Mouse (Mus musculus) MEL (cell line): ENCODE data around the gene Zmiz1. TPM values are rescaled to one million over a fixed set of nuclear protein-coding genes. Genes with fewer than 3 reads are reported as not detected.

Experiments
- DNase-seq: peaks from one replicate; pipeline ENCODE4 v3.0.0; 2011; ENCODE audit warnings: low read depth, low spot score
- H3K27ac ChIP-seq: 2 replicates; pipeline ENCODE4 v1.5.1; 2012; ENCODE audit warnings: low read depth, mild to moderate bottlenecking, control low read depth, low read length, moderate library complexity; ENCODE audit not compliant: control insufficient read depth
- H3K27me3 ChIP-seq, 2 experiments: fragments of 150-350 bp in 1 of 2; sonication (generic) in 1 of 2; 2 replicates each; pipeline ENCODE4 v1.6.1; 2012; ENCODE audit warnings: low read length in 2 of 2, mild to moderate bottlenecking in 2 of 2, improper control_type of control experiment in 1 of 2, moderate library complexity in 1 of 2; ENCODE audit not compliant: insufficient read depth in 2 of 2, control insufficient read depth in 1 of 2
- H3K36me3 ChIP-seq, 2 experiments: 2 replicates each; pipeline ENCODE4 v1.6.1; 2012 to 2014; ENCODE audit warnings: low read length in 2 of 2, improper control_type of control experiment in 1 of 2, inconsistent platforms in 1 of 2, mild to moderate bottlenecking in 1 of 2; ENCODE audit not compliant: insufficient read depth in 2 of 2, control insufficient read depth in 1 of 2
- H3K4me1 ChIP-seq, 2 experiments: fragments of 150-350 bp in 1 of 2; sonication (generic) in 1 of 2; 2 replicates each; pipeline ENCODE4 v1.6.1; 2012; ENCODE audit warnings: low read length in 2 of 2, improper control_type of control experiment in 1 of 2, mild to moderate bottlenecking in 1 of 2; ENCODE audit not compliant: insufficient read depth in 2 of 2, control insufficient read depth in 1 of 2
- H3K4me3 ChIP-seq, 2 experiments: fragments of 150-350 bp in 1 of 2; sonication (generic) in 1 of 2; 2 replicates each; pipeline ENCODE4 v1.5.1; 2012; ENCODE audit warnings: low read depth in 2 of 2, low read length in 2 of 2, mild to moderate bottlenecking in 2 of 2, moderate library complexity in 2 of 2, control low read depth in 1 of 2, improper control_type of control experiment in 1 of 2; ENCODE audit not compliant: control insufficient read depth in 1 of 2, insufficient read depth in 1 of 2
- H3K79me2 ChIP-seq: 2 replicates; pipeline ENCODE4 v1.6.1; 2012; ENCODE audit warnings: mild to moderate bottlenecking, low read length, moderate library complexity; ENCODE audit not compliant: control insufficient read depth, poor library complexity, insufficient read depth
- H3K9ac ChIP-seq: 2 replicates; pipeline ENCODE4 v1.6.1; 2012; ENCODE audit warnings: low read depth, mild to moderate bottlenecking, control low read depth, low read length, moderate library complexity; ENCODE audit not compliant: control insufficient read depth, poor library complexity, severe bottlenecking
- H3K9me3 ChIP-seq: fragments of 150-350 bp; sonication (generic); replicated peaks from 2 replicates; pipeline ENCODE4 v1.6.1; 2012; ENCODE audit warnings: mild to moderate bottlenecking, low read length, improper control_type of control experiment, moderate library complexity; ENCODE audit not compliant: insufficient read depth
- BHLHE40 ChIP-seq: IDR thresholded peaks from 2 replicates; pipeline ENCODE4 v1.6.1; 2012; ENCODE audit warnings: low read depth, mild to moderate bottlenecking, inconsistent platforms, low read length, improper control_type of control experiment, borderline replicate concordance
- CHD1 ChIP-seq: IDR thresholded peaks from 2 replicates; pipeline ENCODE4 v1.6.1; 2012; ENCODE audit warnings: low read depth, mild to moderate bottlenecking, inconsistent platforms, low read length, improper control_type of control experiment
- CHD2 ChIP-seq: IDR thresholded peaks from 2 replicates; pipeline ENCODE4 v1.6.1; 2011; ENCODE audit warnings: low read length, improper control_type of control experiment
- EP300 ChIP-seq, 2 experiments: IDR thresholded peaks; 2 replicates each; pipeline ENCODE4 v1.6.1; 2011; ENCODE audit warnings: improper control_type of control experiment in 2 of 2, low read length in 2 of 2, low read depth in 1 of 2, mild to moderate bottlenecking in 1 of 2
- GATA1 ChIP-seq: IDR thresholded peaks from 2 replicates; pipeline ENCODE4 v1.6.1; 2011; ENCODE audit warnings: low read depth, low read length, improper control_type of control experiment
- HCFC1 ChIP-seq: IDR thresholded peaks from 2 replicates; pipeline ENCODE4 v1.6.1; 2012; ENCODE audit warnings: low read depth, mild to moderate bottlenecking, inconsistent platforms, low read length, improper control_type of control experiment, moderate library complexity
- JUND ChIP-seq: IDR thresholded peaks from 2 replicates; pipeline ENCODE4 v1.6.1; 2011; ENCODE audit warnings: low read depth, mild to moderate bottlenecking, improper control_type of control experiment, low read length
- MEF2A ChIP-seq: IDR thresholded peaks from 2 replicates; pipeline ENCODE4 v1.6.1; 2014; ENCODE audit warnings: low read depth, mild to moderate bottlenecking, inconsistent platforms, low read length, improper control_type of control experiment; ENCODE audit not compliant: poor library complexity, insufficient replicate concordance, severe bottlenecking; ENCODE audit errors: extremely low read depth
- MXI1 ChIP-seq: IDR thresholded peaks from 2 replicates; pipeline ENCODE4 v1.6.1; 2011; ENCODE audit warnings: mild to moderate bottlenecking, low read depth, low read length, improper control_type of control experiment
- RAD21 ChIP-seq: IDR thresholded peaks from 2 replicates; pipeline ENCODE4 v1.6.1; 2011; ENCODE audit warnings: mild to moderate bottlenecking, low read depth, low read length, improper control_type of control experiment
- RCOR1 ChIP-seq: IDR thresholded peaks from 2 replicates; pipeline ENCODE4 v1.6.1; 2012; ENCODE audit warnings: low read depth, mild to moderate bottlenecking, inconsistent platforms, low read length, improper control_type of control experiment
- SIN3A ChIP-seq: IDR thresholded peaks from 2 replicates; pipeline ENCODE4 v1.6.1; 2012; ENCODE audit warnings: low read length, improper control_type of control experiment, inconsistent platforms
- TCF12 ChIP-seq: IDR thresholded peaks from 2 replicates; pipeline ENCODE4 v1.6.1; 2014; ENCODE audit warnings: low read depth, mild to moderate bottlenecking, inconsistent platforms, low read length, improper control_type of control experiment, moderate library complexity
- UBTF ChIP-seq: IDR thresholded peaks from 2 replicates; pipeline ENCODE4 v1.6.1; 2012; ENCODE audit warnings: low read depth, mild to moderate bottlenecking, inconsistent platforms, low read length, improper control_type of control experiment, moderate library complexity, borderline replicate concordance; ENCODE audit not compliant: insufficient read depth
- USF1 ChIP-seq: IDR thresholded peaks from 2 replicates; pipeline ENCODE4 v1.6.1; 2014; ENCODE audit warnings: low read depth, mild to moderate bottlenecking, inconsistent platforms, low read length, improper control_type of control experiment, moderate library complexity
- ZNF384 ChIP-seq: IDR thresholded peaks from 2 replicates; pipeline ENCODE4 v1.6.1; 2012; ENCODE audit warnings: low read depth, mild to moderate bottlenecking, inconsistent platforms, low read length, improper control_type of control experiment
- polyA plus RNA-seq, 2 experiments: library from polyadenylated mRNA; stranded (reverse) in 1 of 2; unstranded in 1 of 2; fragments of >175 nt in 1 of 2; fragments of >200 nt in 1 of 2; gene quantifications; 2 replicates each; pipeline versions ENCODE4 v1.2.1 to v1.2.4; 2012; ENCODE audit warnings: low replicate concordance in 2 of 2, low read depth in 1 of 2; ENCODE audit not compliant: insufficient read length in 2 of 2, insufficient read depth in 1 of 2, missing spikeins in 1 of 2
- total RNA-seq: library from RNA; depleted of rRNA; stranded (reverse); fragments of 300-350 nt; gene quantifications from 2 replicates; pipeline ENCODE4 v1.2.3, GENCODE M21; 2012

The Zmiz1 gene
- total and polyA plus RNA-seq, 3 experiments = 2.7 to 19.9 TPM; not detected in 1

DNA sequence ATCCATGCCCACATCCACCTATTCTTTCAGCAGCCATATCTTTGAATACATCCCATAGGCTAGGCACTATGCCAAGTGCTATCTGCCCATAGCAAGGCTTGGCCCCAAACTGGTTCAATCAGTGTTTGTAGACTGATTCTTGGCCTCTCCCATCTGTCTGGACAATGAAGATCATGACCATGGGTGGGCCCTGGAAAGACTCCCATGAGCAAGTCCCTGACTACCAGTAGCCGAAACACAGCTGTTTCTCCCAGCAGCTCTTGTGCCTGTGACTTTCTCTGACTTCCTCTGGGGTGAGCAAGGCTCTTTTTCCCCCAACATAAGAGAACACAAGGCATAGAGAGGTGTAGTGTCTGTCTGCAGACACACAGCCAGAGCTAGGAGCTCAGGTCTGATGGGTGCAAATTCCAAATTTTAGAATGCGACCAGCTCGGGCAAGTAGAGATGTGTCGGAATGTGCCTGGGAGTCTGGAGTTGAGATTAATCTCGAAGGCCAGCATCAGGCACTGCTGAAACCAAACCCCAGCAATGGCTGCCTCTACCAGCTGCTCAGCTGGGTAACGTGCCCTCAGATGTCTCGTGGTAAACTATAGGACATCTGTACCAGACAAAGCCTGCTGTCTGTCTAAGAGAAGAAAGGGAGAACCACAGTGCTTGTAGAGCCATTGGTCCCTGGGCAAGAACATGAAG lies 38.8 kb upstream of the Zmiz1 start:
- peaks cover 0 to 10% of the 10 kb centered on the region in 2 experiments; a peak in 2 of 4 replicates for H3K4me1 ChIP-seq
- H3K9me3 ChIP-seq = no peaks in the 10 kb centered on the region
- no peak overlapping the region for H3K9ac ChIP-seq
- peak; percentile 21; the same call in 1 of the 2 replicates for TF ChIP-seq TCF12
- 0 out of 4 replicates have a peak, but pooled peaks of 1 of the 2 experiments have one; percentile 20 for TF ChIP-seq EP300 (IDR thresholded peaks at IDR 0.05; ENCODE audit: low read depth in 1 of 2, low read length in 2 of 2)
- no peak for TF ChIP-seq RAD21
- TF ChIP-seq BHLHE40 = no peak
- TF ChIP-seq RCOR1 = peak; percentile 55; the same call in 1 of the 2 replicates
- H3K4me3 ChIP-seq = no peak overlapping the region
- H3K27ac ChIP-seq = no peak overlapping the region
- peak; percentile 32 for DNase-seq
- no peaks in the 10 kb centered on the region for H3K27me3 ChIP-seq
- H3K36me3 ChIP-seq = peaks cover 0 to 6% of the 10 kb centered on the region in 2 experiments; a peak in 3 of 4 replicates
- H3K79me2 ChIP-seq = no peaks in the 10 kb centered on the region

DNA sequence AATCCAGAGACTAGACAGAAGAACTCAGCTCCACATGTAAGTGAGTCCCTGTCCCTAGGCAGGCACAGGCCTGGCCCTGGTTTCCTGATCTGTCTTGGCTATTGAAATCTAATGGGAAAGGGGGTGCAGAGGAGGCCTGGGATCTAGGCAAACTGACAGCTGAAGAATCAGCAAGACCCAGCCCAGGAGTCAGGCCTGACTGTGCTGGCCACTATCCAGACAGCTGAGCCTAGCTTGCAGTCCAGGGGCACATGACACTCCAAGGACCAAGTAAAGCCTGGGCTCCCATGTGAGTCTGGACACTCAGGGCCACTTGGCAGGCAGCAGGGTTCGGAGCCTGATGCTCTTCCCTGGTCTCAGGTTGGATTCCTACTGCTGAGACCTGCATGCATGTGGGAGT lies 38.0 kb upstream of the Zmiz1 start:
- TF ChIP-seq HCFC1 = no peak
- no peak for TF ChIP-seq GATA1
- TF ChIP-seq RAD21 = no peak
- no peak for TF ChIP-seq MXI1
- no peak for TF ChIP-seq MEF2A
- TF ChIP-seq JUND = no peak
- TF ChIP-seq ZNF384 = no peak
- TF ChIP-seq USF1 = no peak
- H3K4me1 ChIP-seq = peaks cover 0 to 10% of the 10 kb centered on the region in 2 experiments; a peak in 2 of 4 replicates
- no peak overlapping the region for H3K27ac ChIP-seq
- no peaks in the 10 kb centered on the region for H3K9me3 ChIP-seq
- H3K4me3 ChIP-seq = no peak overlapping the region
- no peaks in the 10 kb centered on the region for H3K79me2 ChIP-seq
- no peak overlapping the region for H3K9ac ChIP-seq
- no peak for DNase-seq
- no peaks in the 10 kb centered on the region for H3K27me3 ChIP-seq
- H3K36me3 ChIP-seq = peaks cover 0 to 6% of the 10 kb centered on the region in 2 experiments; a peak in 3 of 4 replicates

DNA sequence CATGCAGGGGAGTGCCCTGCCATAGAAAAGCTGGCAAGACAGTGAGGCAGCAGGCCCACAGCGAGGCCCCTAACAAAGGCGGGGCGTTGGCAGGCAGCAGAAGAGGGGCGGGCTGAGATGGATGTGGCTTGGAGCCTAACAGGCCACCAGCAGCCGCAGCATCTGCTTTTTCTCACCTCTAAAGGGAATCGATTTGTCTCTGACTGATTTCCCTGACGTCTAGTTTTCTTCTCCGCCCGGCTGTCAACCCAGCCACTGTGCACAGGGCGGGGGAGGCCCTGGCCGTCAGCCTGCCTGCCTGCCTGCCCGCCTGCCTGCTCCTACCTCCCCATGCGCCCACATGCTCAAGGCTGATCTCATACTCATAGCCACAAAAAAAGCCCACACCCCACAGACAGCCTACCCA lies 37.4 kb upstream of the Zmiz1 start:
- TF ChIP-seq CHD1 (no peak), UBTF (no peak), JUND (no peak), CHD2 (no peak), SIN3A (no peak), RCOR1 (no peak)
- TF ChIP-seq, all 39 proteins: peak for 0
- H3K9me3 ChIP-seq = no peaks in the 10 kb centered on the region
- H3K27me3 ChIP-seq = no peaks in the 10 kb centered on the region
- no peak overlapping the region for H3K9ac ChIP-seq
- no peak for DNase-seq
- H3K4me3 ChIP-seq = no peak overlapping the region
- H3K79me2 ChIP-seq = no peaks in the 10 kb centered on the region
- H3K36me3 ChIP-seq = peaks cover 0 to 6% of the 10 kb centered on the region in 2 experiments; a peak in 3 of 4 replicates
- H3K27ac ChIP-seq = no peak overlapping the region
- peaks cover 0 to 10% of the 10 kb centered on the region in 2 experiments; a peak in 2 of 4 replicates for H3K4me1 ChIP-seq
